Mouse (Mus musculus) hindbrain, postnatal 0 days (tissue): ENCODE measurements around the gene Olfr65. TPM values are rescaled to one million over a fixed set of nuclear protein-coding genes. Genes with fewer than 3 reads are reported as not detected.

Experiments used
- ATAC-seq: fragments of 200-750 bp; cut with Nextera tagmentation; 2 replicates; pipeline ENCODE4 v1.8.0; 2017; ENCODE audit warnings: mild to moderate bottlenecking, moderate TSS enrichment, moderate library complexity
- DNase-seq: peaks from one replicate; pipeline ENCODE4 v3.0.0-alpha.2; 2015; ENCODE audit warnings: low spot score
- H3K27ac ChIP-seq: fragments of 300-500 bp; sonication (generic); 2 replicates; pipeline ENCODE4 v1.5.1; 2014; ENCODE audit warnings: mild to moderate bottlenecking
- H3K27me3 ChIP-seq: fragments of 300-500 bp; sonication (generic); 2 replicates; pipeline ENCODE4 v1.6.1; 2014; ENCODE audit warnings: low read length, mixed read lengths; ENCODE audit not compliant: insufficient read depth
- H3K36me3 ChIP-seq: fragments of 300-500 bp; sonication (generic); 2 replicates; pipeline ENCODE4 v1.6.1; 2014; ENCODE audit warnings: low read length, mixed read lengths; ENCODE audit not compliant: insufficient read depth
- H3K4me1 ChIP-seq: fragments of 300-500 bp; sonication (generic); 2 replicates; pipeline ENCODE4 v1.6.1; 2014; ENCODE audit warnings: antibody characterized with exemption, low read length, mixed read lengths; ENCODE audit not compliant: insufficient read depth
- H3K4me2 ChIP-seq: fragments of 300-500 bp; sonication (generic); 2 replicates; pipeline ENCODE4 v1.6.1; 2014; ENCODE audit warnings: low read depth, mild to moderate bottlenecking, low read length, moderate library complexity, mixed read lengths
- H3K4me3 ChIP-seq: fragments of 300-500 bp; sonication (generic); 2 replicates; pipeline ENCODE4 v1.5.1; 2014; ENCODE audit warnings: low read length
- H3K9ac ChIP-seq: fragments of 300-500 bp; sonication (generic); replicated peaks from 2 replicates; pipeline ENCODE4 v1.6.1; 2014; ENCODE audit warnings: mild to moderate bottlenecking, low read length, moderate library complexity, mixed read lengths
- H3K9me3 ChIP-seq: fragments of 300-500 bp; sonication (generic); 2 replicates; pipeline ENCODE4 v1.6.1; 2016; ENCODE audit warnings: low read length, mixed read lengths
- CTCF ChIP-seq: IDR thresholded peaks from 2 replicates; pipeline ENCODE4 v1.5.1; 2016; ENCODE audit warnings: antibody characterized with exemption, control low read depth, low read depth
- WGBS: fragments of 180-500 bp; shearing (Covaris S2); extraction: QIAGEN DNeasy Blood & Tissue Kit; methylation state at CpG from one replicate; pipeline ENCODE4 v1.1.7; 2014; 5-methylcytosine and 5-hydroxymethylcytosine counted together
- polyA plus RNA-seq: library from polyadenylated mRNA; unstranded; fragments of >200 nt; fragmentation: Nextera tagmentation; extraction: Ambion mirVana; gene quantifications from 2 replicates; pipeline ENCODE4 v1.2.1, GENCODE M21; 2015
- total RNA-seq: library from RNA; depleted of rRNA; stranded (reverse); fragments of >200 nt; gene quantifications from 2 replicates; pipeline ENCODE4 v1.2.3, GENCODE M21; 2014; rRNA removed

Gene Olfr65
- total and polyA plus RNA-seq, 2 experiments from 2014 or later: not detected

- TF ChIP-seq CTCF: no peak
Measured at GRCm38 (mm10) chr7:103915338-103915737, 12.1 kb downstream of the Olfr65 start.

GRCm38 (mm10) chr7:103928525-103928924 is 25.2 kb downstream of the Olfr65 start, which contains the start of gene Olfr631:
Gene Olfr631 (plus strand): TSS chr7:103928825.
- Histone ChIP-seq H3K27ac (no peak within 1 kb of the TSS), H3K9me3 (no peaks in the 10 kb centered on the region), H3K4me2 (no peak within 1 kb of the TSS), H3K4me1 (no peaks in the 10 kb centered on the region), H3K36me3 (no peaks in the 10 kb centered on the region), H3K27me3 (no peaks in the 10 kb centered on the region), H3K4me3 (no peak within 1 kb of the TSS), H3K9ac (no peak within 1 kb of the TSS)
- DNase-seq (no peak), ATAC-seq (no peak)
- TF ChIP-seq CTCF: no peak

More at GRCm38 (mm10) chr7:103915338-103915737, 12.1 kb downstream of the Olfr65 start:
- Histone ChIP-seq H3K4me3 (no peak overlapping the region), H3K4me1 (no peaks in the 10 kb centered on the region), H3K36me3 (no peaks in the 10 kb centered on the region), H3K4me2 (no peak overlapping the region), H3K27me3 (no peaks in the 10 kb centered on the region), H3K9me3 (no peaks in the 10 kb centered on the region), H3K27ac (no peak overlapping the region), H3K9ac (no peak overlapping the region)
- no peak for ATAC-seq
- no peak for DNase-seq

GRCm38 (mm10) chr7:103934264-103934663 is 31.0 kb downstream of the Olfr65 start, which contains the start of gene Olfr632:
Gene Olfr632 (plus strand): TSS chr7:103934347.
- H3K9ac ChIP-seq: no peak within 1 kb of the TSS
- ATAC-seq (no peak), DNase-seq (no peak)
- TF ChIP-seq CTCF: no peak
- H3K27me3 ChIP-seq: no peaks in the 10 kb centered on the region
- H3K9me3 ChIP-seq: no peaks in the 10 kb centered on the region
- no peak within 1 kb of the TSS for H3K27ac ChIP-seq
- H3K4me3 ChIP-seq: no peak within 1 kb of the TSS
- no peaks in the 10 kb centered on the region for H3K36me3 ChIP-seq
- no peak within 1 kb of the TSS for H3K4me2 ChIP-seq
- WGBS: 85% methylated on average over 2 of the region's 2 CpGs
- H3K4me1 ChIP-seq: no peaks in the 10 kb centered on the region

- DNase-seq: peak; percentile 72
- no peak overlapping the region for H3K27ac ChIP-seq
- peak; percentile 79 for TF ChIP-seq CTCF
- no peak overlapping the region for H3K4me2 ChIP-seq
- H3K27me3 ChIP-seq: no peaks in the 10 kb centered on the region
- 27% methylated on average over 2 of the region's 2 CpGs for WGBS
- no peak for ATAC-seq
- H3K4me1 ChIP-seq: no peaks in the 10 kb centered on the region
- no peak overlapping the region for H3K4me3 ChIP-seq
- H3K9me3 ChIP-seq: no peaks in the 10 kb centered on the region
- no peak overlapping the region for H3K9ac ChIP-seq
- H3K36me3 ChIP-seq: no peaks in the 10 kb centered on the region
Measured at GRCm38 (mm10) chr7:103942730-103943129, 39.4 kb downstream of the Olfr65 start.

- TF ChIP-seq CTCF: no peak
- H3K36me3 ChIP-seq: no peaks in the 10 kb centered on the region
Measured at GRCm38 (mm10) chr7:103944137-103944536, 40.9 kb downstream of the Olfr65 start, which contains the start of gene Olfr633. Gene Olfr633 (plus strand): TSS chr7:103944437.

More at GRCm38 (mm10) chr7:103944137-103944536, 40.9 kb downstream of the Olfr65 start, which contains the start of gene Olfr633:
- Histone ChIP-seq H3K4me3 (no peak within 1 kb of the TSS), H3K9ac (no peak within 1 kb of the TSS), H3K27ac (no peak within 1 kb of the TSS), H3K4me2 (no peak within 1 kb of the TSS), H3K4me1 (no peaks in the 10 kb centered on the region), H3K9me3 (no peaks in the 10 kb centered on the region), H3K27me3 (no peaks in the 10 kb centered on the region)
- no peak for ATAC-seq
- DNase-seq: no peak

Other genes with a start within 250 kb of the Olfr65 start
Only the 30 nearest of the 34 such genes appear.
- not detected in 2 replicates for gene Olfr624, start 232.3 kb upstream of the Olfr65 start, total RNA-seq
- 0.05 TPM in 1 of 2 replicates, not detected in the other for gene Olfr624, start 232.3 kb upstream of the Olfr65 start, polyA plus RNA-seq
- gene Olfr625-ps1, start 220.8 kb upstream of the Olfr65 start, total RNA-seq: not detected in 2 replicates
- not detected in 2 replicates for gene Olfr625-ps1, start 220.8 kb upstream of the Olfr65 start, polyA plus RNA-seq
- not detected in 2 replicates for gene Olfr243, start 188.8 kb upstream of the Olfr65 start, total RNA-seq
- not detected in 2 replicates for gene Olfr243, start 188.8 kb upstream of the Olfr65 start, polyA plus RNA-seq
- gene Olfr628, start 173.1 kb upstream of the Olfr65 start, total RNA-seq: not detected in 2 replicates
- not detected in 2 replicates for gene Olfr628, start 173.1 kb upstream of the Olfr65 start, polyA plus RNA-seq
- gene Olfr629, start 158.5 kb upstream of the Olfr65 start, total RNA-seq: not detected in 2 replicates
- gene Olfr629, start 158.5 kb upstream of the Olfr65 start, polyA plus RNA-seq: not detected in 2 replicates
- gene Olfr630, start 146.2 kb upstream of the Olfr65 start, total RNA-seq: not detected in 2 replicates
- not detected in 2 replicates for gene Olfr630, start 146.2 kb upstream of the Olfr65 start, polyA plus RNA-seq
- gene Olfr69, start 131.9 kb upstream of the Olfr65 start, total RNA-seq: not detected in 2 replicates
- not detected in 2 replicates for gene Olfr69, start 131.9 kb upstream of the Olfr65 start, polyA plus RNA-seq
- gene Olfr68, start 123.8 kb upstream of the Olfr65 start, total RNA-seq: not detected in 2 replicates
- gene Olfr68, start 123.8 kb upstream of the Olfr65 start, polyA plus RNA-seq: not detected in 2 replicates
- not detected in 2 replicates for gene Olfr67, start 111.7 kb upstream of the Olfr65 start, total RNA-seq
- gene Olfr67, start 111.7 kb upstream of the Olfr65 start, polyA plus RNA-seq: not detected in 2 replicates
- 146 and 311 TPM in 2 replicates for gene Hbb-bt, start 89.5 kb upstream of the Olfr65 start, total RNA-seq
- gene Hbb-bt, start 89.5 kb upstream of the Olfr65 start, polyA plus RNA-seq: 213 and 218 TPM in 2 replicates
- 1,334 and 1,616 TPM in 2 replicates for gene Hbb-bs, start 75.4 kb upstream of the Olfr65 start, total RNA-seq
- gene Hbb-bs, start 75.4 kb upstream of the Olfr65 start, polyA plus RNA-seq: 849 and 1,064 TPM in 2 replicates
- gene Hbb-bh2, start 63.0 kb upstream of the Olfr65 start, total RNA-seq: not detected in 2 replicates
- gene Hbb-bh2, start 63.0 kb upstream of the Olfr65 start, polyA plus RNA-seq: not detected in 2 replicates
- gene Hbb-bh1, start 60.3 kb upstream of the Olfr65 start, total RNA-seq: not detected in 2 replicates
- not detected in 2 replicates for gene Hbb-bh1, start 60.3 kb upstream of the Olfr65 start, polyA plus RNA-seq
- not detected in 2 replicates for gene Hbb-y, start 50.3 kb upstream of the Olfr65 start, total RNA-seq
- gene Hbb-y, start 50.3 kb upstream of the Olfr65 start, polyA plus RNA-seq: 0.30 and 1.1 TPM in 2 replicates
- gene Olfr66, start 17.2 kb upstream of the Olfr65 start, total RNA-seq: not detected in 2 replicates
- not detected in 2 replicates for gene Olfr66, start 17.2 kb upstream of the Olfr65 start, polyA plus RNA-seq
- gene Olfr64, start 9.0 kb upstream of the Olfr65 start, total RNA-seq: not detected in 2 replicates
- not detected in 2 replicates for gene Olfr64, start 9.0 kb upstream of the Olfr65 start, polyA plus RNA-seq
- gene Olfr631, start 25.3 kb downstream of the Olfr65 start, total RNA-seq: not detected in 2 replicates
- not detected in 2 replicates for gene Olfr631, start 25.3 kb downstream of the Olfr65 start, polyA plus RNA-seq
- not detected in 2 replicates for gene Olfr632, start 30.9 kb downstream of the Olfr65 start, total RNA-seq
- gene Olfr632, start 30.9 kb downstream of the Olfr65 start, polyA plus RNA-seq: not detected in 2 replicates
- gene Olfr633, start 41.0 kb downstream of the Olfr65 start, total RNA-seq: not detected in 2 replicates
- gene Olfr633, start 41.0 kb downstream of the Olfr65 start, polyA plus RNA-seq: not detected in 2 replicates
- gene Olfr635, start 67.7 kb downstream of the Olfr65 start, total RNA-seq: not detected in 2 replicates
- gene Olfr635, start 67.7 kb downstream of the Olfr65 start, polyA plus RNA-seq: not detected in 2 replicates
- gene Olfr638, start 95.3 kb downstream of the Olfr65 start, total RNA-seq: not detected in 2 replicates
- not detected in 2 replicates for gene Olfr638, start 95.3 kb downstream of the Olfr65 start, polyA plus RNA-seq
- gene Olfr639, start 113.8 kb downstream of the Olfr65 start, total RNA-seq: not detected in 2 replicates
- 0.03 TPM in 1 of 2 replicates, not detected in the other for gene Olfr639, start 113.8 kb downstream of the Olfr65 start, polyA plus RNA-seq
- not detected in 2 replicates for gene Olfr640, start 122.1 kb downstream of the Olfr65 start, total RNA-seq
- gene Olfr640, start 122.1 kb downstream of the Olfr65 start, polyA plus RNA-seq: not detected in 2 replicates
- not detected in 2 replicates for gene Olfr641, start 132.0 kb downstream of the Olfr65 start, total RNA-seq
- gene Olfr641, start 132.0 kb downstream of the Olfr65 start, polyA plus RNA-seq: not detected in 2 replicates
- gene Olfr642, start 149.2 kb downstream of the Olfr65 start, total RNA-seq: not detected in 2 replicates
- gene Olfr642, start 149.2 kb downstream of the Olfr65 start, polyA plus RNA-seq: not detected in 2 replicates
- not detected in 2 replicates for gene 4930516K23Rik, start 158.0 kb downstream of the Olfr65 start, total RNA-seq
- gene 4930516K23Rik, start 158.0 kb downstream of the Olfr65 start, polyA plus RNA-seq: not detected in 2 replicates
- gene Olfr644, start 168.4 kb downstream of the Olfr65 start, total RNA-seq: not detected in 2 replicates
- not detected in 2 replicates for gene Olfr644, start 168.4 kb downstream of the Olfr65 start, polyA plus RNA-seq
- not detected in 2 replicates for gene Olfr645, start 182.0 kb downstream of the Olfr65 start, total RNA-seq
- gene Olfr645, start 182.0 kb downstream of the Olfr65 start, polyA plus RNA-seq: not detected in 2 replicates
- not detected in 2 replicates for gene Olfr646, start 201.4 kb downstream of the Olfr65 start, total RNA-seq
- not detected in 2 replicates for gene Olfr646, start 201.4 kb downstream of the Olfr65 start, polyA plus RNA-seq
- gene Ubqln5, start 226.3 kb downstream of the Olfr65 start, total RNA-seq: not detected in 2 replicates
- gene Ubqln5, start 226.3 kb downstream of the Olfr65 start, polyA plus RNA-seq: not detected in 2 replicates